14 mouse cellular contexts compared by ENCODE assay signal in genomic region chr3:33790975-33791374, GRCm38 (mm10). TPM values are rescaled to one million over a fixed set of nuclear protein-coding genes. Genes with fewer than 3 reads are reported as not detected.
DNase-seq lines count a peak whose midpoint lies in the region; ATAC-seq and TF ChIP-seq lines count a peak whose summit lies in the region.
"Had no signal": no experiment of that assay in that cellular context is flagged by ENCODE, and none has a peak within 500 bp of the region (broad histone marks: within the 10 kb centered on the region; RNA-seq: fewer than 3 reads in every experiment).

No protein-coding gene starts in this region.

- ATAC-seq in hindbrain, embryonic 15.5 days (ENCODE audit: low FRiP score, low read depth) = peak; percentile 76; the same call in 1 of the 2 replicates
- ATAC-seq in kidney, embryonic 16.5 days (ENCODE audit: low FRiP score, low TSS enrichment) = no peak

- DNase-seq in embryo, embryonic 11 days = peak; percentile 16
- no peak for DNase-seq in embryo, embryonic 10 days (ENCODE audit: low spot score)
- peak in 1 of 2 experiments; percentile 15 for DNase-seq in layer of hippocampus, adult 2 months (ENCODE audit: low spot score in 2 of 2)
- DNase-seq in layer of hippocampus, postnatal 25 days (ENCODE audit: extremely low spot score in 1 of 2, low spot score in 1 of 2) = no peak
- DNase-seq in CH12.LX (ENCODE audit: extremely low read depth) = peak; percentile 14
- DNase-seq in heart, adult 9 months (ENCODE audit: low spot score in 2 of 2) = no peak
- DNase-seq: B cell, adult 2 months; cerebellum, postnatal 14 days; layer of hippocampus, postnatal 36 days; thymus, postnatal 36 days had no signal

- TF ChIP-seq EP300 in CH12.LX (IDR thresholded peaks at IDR 0.05; ENCODE audit: low read length) = no peak

- dilution Hi-C loops in CH12.LX (cut with MboI; ENCODE audit: extremely low pct_ligation_motif_present, extremely low pct_unique_long_range_greater_than_20kb, low sequenced_read_pairs) = no loop called here

- H3K4me1 ChIP-seq in CH12.LX (ENCODE audit: control insufficient read depth in 1 of 2, insufficient read depth in 2 of 2) = no peaks in the 10 kb centered on the region
- no peaks in the 10 kb centered on the region for H3K4me1 ChIP-seq in hindbrain, embryonic 15.5 days (replicated peaks)
- no peaks in the 10 kb centered on the region for H3K4me1 ChIP-seq in kidney, embryonic 16.5 days (ENCODE audit: insufficient read depth, low read length)
- H3K4me1 ChIP-seq: heart, embryonic 10.5 days had no signal

- H3K9me3 ChIP-seq in CH12.LX (replicated peaks; ENCODE audit: low read length) = no peaks in the 10 kb centered on the region
- H3K9me3 ChIP-seq in hindbrain, embryonic 15.5 days = no peaks in the 10 kb centered on the region
- H3K9me3 ChIP-seq in kidney, embryonic 16.5 days (ENCODE audit: low read length) = no peaks in the 10 kb centered on the region
- H3K9me3 ChIP-seq: heart, embryonic 10.5 days had no signal

- no peak overlapping the region for H3K9ac ChIP-seq in CH12.LX (ENCODE audit: insufficient read depth, low read depth)
- no peak overlapping the region for H3K9ac ChIP-seq in hindbrain, embryonic 15.5 days
- no peak overlapping the region for H3K9ac ChIP-seq in kidney, embryonic 16.5 days (replicated peaks; ENCODE audit: low read length)
- H3K9ac ChIP-seq: liver, embryonic 14.5 days had no signal

- in situ Hi-C loops in CH12.LX (cut with MboI; ENCODE audit: low pct_ligation_motif_present, low pct_unique_long_range_greater_than_20kb, low sequenced_read_pairs) = no loop called here

- H3K36me3 ChIP-seq in CH12.LX (replicated peaks in 1 of 2; ENCODE audit: control insufficient read depth in 1 of 2, insufficient read depth in 1 of 2, low read length in 1 of 2) = no peaks in the 10 kb centered on the region
- no peaks in the 10 kb centered on the region for H3K36me3 ChIP-seq in hindbrain, embryonic 15.5 days
- H3K36me3 ChIP-seq in kidney, embryonic 16.5 days (ENCODE audit: insufficient read depth, low read length) = no peaks in the 10 kb centered on the region
- H3K36me3 ChIP-seq: heart, embryonic 10.5 days had no signal

- no peaks in the 10 kb centered on the region for H3K27me3 ChIP-seq in CH12.LX (replicated peaks)
- H3K27me3 ChIP-seq in hindbrain, embryonic 15.5 days = no peaks in the 10 kb centered on the region
- no peaks in the 10 kb centered on the region for H3K27me3 ChIP-seq in kidney, embryonic 16.5 days (ENCODE audit: insufficient read depth, low read length)

- peak; percentile 80 for TF ChIP-seq CTCF in layer of hippocampus, adult 2 months (conservative IDR thresholded peaks at IDR 0.05)
- TF ChIP-seq CTCF in CH12.LX (conservative IDR thresholded peaks at IDR 0.05 in 1 of 2, IDR thresholded peaks at IDR 0.05 in 1 of 2; ENCODE audit: low read depth in 2 of 2, low read length in 2 of 2) = peak in 1 of 2 experiments; percentile 56; a peak in 2 of 4 replicates

- peak; percentile 67 for TF ChIP-seq RAD21 in CH12.LX (IDR thresholded peaks at IDR 0.05; ENCODE audit: low read depth, low read length)

- TF ChIP-seq POLR2A in CH12.LX (IDR thresholded peaks at IDR 0.05; ENCODE audit: low read depth, low read length) = no peak

- no peak overlapping the region for H3K4me2 ChIP-seq in CH12.LX (ENCODE audit: insufficient read depth, low read depth, poor library complexity, severe bottlenecking)
- no peak overlapping the region for H3K4me2 ChIP-seq in hindbrain, embryonic 15.5 days
- no peak overlapping the region for H3K4me2 ChIP-seq in kidney, embryonic 16.5 days (replicated peaks; ENCODE audit: low read depth, low read length)

- no peak overlapping the region for H3K27ac ChIP-seq in layer of hippocampus, adult 2 months
- no peak overlapping the region for H3K27ac ChIP-seq in CH12.LX (ENCODE audit: insufficient read depth, low read depth)
- no peak overlapping the region for H3K27ac ChIP-seq in hindbrain, embryonic 15.5 days (replicated peaks)
- no peak overlapping the region for H3K27ac ChIP-seq in kidney, embryonic 16.5 days (ENCODE audit: low read length)
- H3K27ac ChIP-seq: heart, embryonic 10.5 days; liver, embryonic 14.5 days had no signal

- H3K4me3 ChIP-seq in layer of hippocampus, adult 2 months = no peak overlapping the region
- no peak overlapping the region for H3K4me3 ChIP-seq in CH12.LX (replicated peaks in 1 of 3; ENCODE audit: low read depth in 2 of 3, low read length in 2 of 3, poor library complexity in 1 of 3)
- H3K4me3 ChIP-seq in hindbrain, embryonic 15.5 days = no peak overlapping the region
- H3K4me3 ChIP-seq in kidney, embryonic 16.5 days (ENCODE audit: low read length) = no peak overlapping the region
- H3K4me3 ChIP-seq: heart, embryonic 10.5 days had no signal

- H3K79me2 ChIP-seq in CH12.LX (replicated peaks; ENCODE audit: control insufficient read depth, extremely low read depth, insufficient read depth, poor library complexity, severe bottlenecking) = no peaks in the 10 kb centered on the region

TF ChIP-seq in CH12.LX, 34 proteins besides CTCF, POLR2A, EP300 and RAD21:
- TF ChIP-seq UBTF (IDR thresholded peaks at IDR 0.05; ENCODE audit: low read depth, low read length) (no peak), SMC3 (IDR thresholded peaks at IDR 0.05; ENCODE audit: low read depth, low read length) (peak; percentile 33; the same call in 1 of the 2 replicates), ZNF384 (IDR thresholded peaks at IDR 0.05; ENCODE audit: low read depth, low read length) (no peak)

RNA-seq across cellular contexts. Expression of gene Ttc14, which starts 8.7 kb away (rescaled TPM):
- total RNA-seq in layer of hippocampus, adult 2 months (2021) = 100 to 1,000 TPM in 1 of 2 experiments, 10 to 100 TPM in 1; 80.7 to 101 TPM
- 10 to 100 TPM; 68.1 to 94.9 TPM for total RNA-seq in layer of hippocampus, postnatal 25 days (2021)
- total RNA-seq in CH12.LX (2012; rRNA removed) = 21.5 and 29.0 TPM in 2 replicates
- 30.5 and 40.3 TPM in 2 replicates for total RNA-seq in CH12.LX (2014; rRNA removed)
- 36.8 and 38.2 TPM in 2 replicates for polyA plus RNA-seq in CH12.LX (2012; ENCODE audit: insufficient read length, low read depth)
- 68.3 and 69.9 TPM in 2 replicates for polyA plus RNA-seq in hindbrain, embryonic 15.5 days (2015; fragmentation: Nextera tagmentation; extraction: Ambion mirVana)
- polyA plus RNA-seq in kidney, embryonic 16.5 days (2015; fragmentation: Nextera tagmentation; extraction: Ambion mirVana) = 54.6 and 58.5 TPM in 2 replicates

RNA-seq across cellular contexts. Expression of gene Ccdc39, which starts 53.1 kb away (rescaled TPM):
- 10 to 100 TPM; 28.2 to 32.0 TPM for total RNA-seq in layer of hippocampus, adult 2 months (2021)
- 10 to 100 TPM; 20.9 to 36.2 TPM for total RNA-seq in layer of hippocampus, postnatal 25 days (2021)
- total RNA-seq in CH12.LX (2012; rRNA removed) = 0.17 and 0.25 TPM in 2 replicates
- 0.51 and 0.77 TPM in 2 replicates for total RNA-seq in CH12.LX (2014; rRNA removed)
- 5.6 and 6.9 TPM in 2 replicates for polyA plus RNA-seq in CH12.LX (2012; ENCODE audit: insufficient read length, low read depth)
- 16.6 and 17.3 TPM in 2 replicates for polyA plus RNA-seq in hindbrain, embryonic 15.5 days (2015; fragmentation: Nextera tagmentation; extraction: Ambion mirVana)
- 4.5 and 4.6 TPM in 2 replicates for polyA plus RNA-seq in kidney, embryonic 16.5 days (2015; fragmentation: Nextera tagmentation; extraction: Ambion mirVana)

Comparison
In these comparisons a context has a peak if more than half of its experiments do, and no peak if none do; other contexts are left out.
1. DNase-seq: peak in embryo, embryonic 11 days (single experiment) and CH12.LX (single experiment); none in embryo, embryonic 10 days (single experiment), layer of hippocampus, postnatal 25 days (0 of 2) and heart, adult 9 months (0 of 2).
2. RNA of gene Ccdc39, which starts 53.1 kb away (total RNA-seq): 20.9 to 36.2 TPM in layer of hippocampus, postnatal 25 days and 28.2 to 32.0 TPM in layer of hippocampus, adult 2 months; 0.17 to 0.77 TPM in CH12.LX; every median in the first group is over 10 times any median in the second.